Mouse (Mus musculus) adrenal gland (tissue): Measurements from ENCODE around the gene Col15a1.

Source experiments
- intact Hi-C: fragments of 180-260 bp; cut with DNase I; formaldehyde crosslinking; loops from one replicate; pipeline ENCODE4 v1.15.1; 2025

The Col15a1 gene

GRCm38 (mm10) chr4:47342632-47343031 lies 134.7 kb downstream of the Col15a1 start:
- intact Hi-C loops: no loop called here

GRCm38 (mm10) chr4:47347022-47347421 lies 139.1 kb downstream of the Col15a1 start:
- intact Hi-C loops: no loop called here

GRCm38 (mm10) chr4:47349759-47350158 lies 141.8 kb downstream of the Col15a1 start:
- intact Hi-C loops: loop anchor here (5.0 kb wide), 3 partner anchors 47 to 97 kb away; no protein-coding TSS in a partner anchor

GRCm38 (mm10) chr4:47351386-47352049 lies 143.6 kb downstream of the Col15a1 start:
- intact Hi-C loops: loop anchor here (5.0 kb wide), 3 partner anchors 46 to 99 kb away; no protein-coding TSS in a partner anchor

GRCm38 (mm10) chr4:47352061-47352661 lies 144.2 kb downstream of the Col15a1 start:
- intact Hi-C loops: loop anchor here (5.0 kb wide), 3 partner anchors 45 to 100 kb away; no protein-coding TSS in a partner anchor

GRCm38 (mm10) chr4:47352803-47353388 lies 144.9 kb downstream of the Col15a1 start, which contains the start of gene Tgfbr1:
Gene Tgfbr1, plus strand, starts transcription at chr4:47353222.
- intact Hi-C loops: loop anchor here (5.0 kb wide), 3 partner anchors 44 to 101 kb away; no protein-coding TSS in a partner anchor

- intact Hi-C loops: loop anchor here (5.0 kb wide), 3 partner anchors 44 to 101 kb away; no protein-coding TSS in a partner anchor
Measured at GRCm38 (mm10) chr4:47353416-47354111, 145.6 kb downstream of the Col15a1 start.

GRCm38 (mm10) chr4:47354304-47354703 lies 146.3 kb downstream of the Col15a1 start:
- intact Hi-C loops: loop anchor here (5.0 kb wide), 3 partner anchors 43 to 102 kb away; no protein-coding TSS in a partner anchor

- intact Hi-C loops: no loop called here
Measured at GRCm38 (mm10) chr4:47362662-47363061, 154.7 kb downstream of the Col15a1 start.
